Mouse (Mus musculus): ENCODE data around the gene Tmem82. TPM values are rescaled to one million over a fixed set of nuclear protein-coding genes. Genes with fewer than 3 reads are reported as not detected.

The Tmem82 gene
- polyA plus RNA-seq, 1 experiment, result 29.0 TPM

DNA sequence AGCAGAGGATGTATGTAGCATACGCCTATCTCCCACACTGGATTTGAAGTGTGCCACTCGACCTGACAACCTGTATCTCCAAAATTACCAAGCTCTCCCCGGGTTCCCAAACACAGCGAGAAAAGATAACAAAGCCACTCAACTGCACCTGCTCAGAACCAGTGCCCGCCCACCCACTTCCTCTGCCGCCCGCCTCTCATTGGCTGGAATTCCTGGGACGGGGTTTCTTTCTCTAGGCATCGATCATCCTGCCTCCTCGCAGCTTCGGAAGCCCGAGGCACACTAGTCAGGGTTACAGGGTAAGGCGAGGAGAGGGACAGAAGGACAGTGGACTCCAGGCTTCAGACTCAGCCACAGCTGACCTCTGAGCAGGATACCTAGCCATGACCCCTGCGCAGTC is 10.2 kb upstream of the Tmem82 start:
- WGBS, result 84% methylated on average over 14 of the region's 14 CpGs
- H3K27me3 ChIP-seq (replicated peaks; ENCODE audit: control insufficient read depth, insufficient read depth, low read length), result no peaks in the 10 kb centered on the region
- H3K4me1 ChIP-seq (ENCODE audit: control insufficient read depth, insufficient read depth, low read length), result peaks cover 7% of the 10 kb centered on the region
- peaks cover 11% of the 10 kb centered on the region for H3K36me3 ChIP-seq (ENCODE audit: control insufficient read depth, insufficient read depth, low read length)
- H3K27ac ChIP-seq (ENCODE audit: insufficient read depth, low read depth, low read length), result no peak overlapping the region
- TF ChIP-seq POLR2A (IDR thresholded peaks at IDR 0.05; ENCODE audit: low read depth, low read length), result no peak
- no peak for TF ChIP-seq CTCF (conservative IDR thresholded peaks at IDR 0.05; ENCODE audit: insufficient read depth, insufficient read length, low read depth, low read length)
- H3K4me3 ChIP-seq (ENCODE audit: insufficient read depth, low read depth, low read length), result no peak overlapping the region
- no peak for DNase-seq

DNA sequence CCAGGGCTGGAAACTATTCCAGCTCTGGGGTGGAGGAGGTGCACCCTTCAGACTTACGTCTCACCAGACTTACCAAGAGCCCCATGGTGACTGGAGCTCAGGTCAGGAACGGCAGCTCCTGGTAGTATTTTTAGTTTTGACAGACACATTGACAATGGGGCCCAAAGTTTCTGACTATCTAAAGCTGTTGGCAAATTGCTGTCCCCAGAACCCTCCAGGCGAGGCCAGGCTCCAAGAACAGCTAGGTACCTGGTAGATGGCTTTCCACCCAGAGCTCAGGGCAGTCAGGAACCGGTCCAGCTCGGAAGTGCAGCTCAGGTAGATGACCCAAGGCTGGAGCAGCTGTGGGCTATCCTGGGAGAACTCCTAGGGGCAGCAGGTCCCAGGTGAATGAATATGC is 9.1 kb upstream of the Tmem82 start:
- H3K4me3 ChIP-seq (ENCODE audit: insufficient read depth, low read depth, low read length), result no peak overlapping the region
- H3K4me1 ChIP-seq (ENCODE audit: control insufficient read depth, insufficient read depth, low read length), result peaks cover 10% of the 10 kb centered on the region
- no peak overlapping the region for H3K27ac ChIP-seq (ENCODE audit: insufficient read depth, low read depth, low read length)
- peaks cover 11% of the 10 kb centered on the region for H3K36me3 ChIP-seq (ENCODE audit: control insufficient read depth, insufficient read depth, low read length)
- WGBS, result 80% methylated on average over 5 of the region's 5 CpGs
- no peak for TF ChIP-seq POLR2A (IDR thresholded peaks at IDR 0.05; ENCODE audit: low read depth, low read length)
- TF ChIP-seq CTCF (conservative IDR thresholded peaks at IDR 0.05; ENCODE audit: insufficient read depth, insufficient read length, low read depth, low read length), result no peak
- H3K27me3 ChIP-seq (replicated peaks; ENCODE audit: control insufficient read depth, insufficient read depth, low read length), result no peaks in the 10 kb centered on the region
- DNase-seq, result no peak

GRCm38 (mm10) chr4:141625774-141626550 is 7.5 kb upstream of the Tmem82 start:
- H3K36me3 ChIP-seq (ENCODE audit: control insufficient read depth, insufficient read depth, low read length), result peaks cover 2% of the 10 kb centered on the region
- no peak for DNase-seq
- H3K27me3 ChIP-seq (replicated peaks; ENCODE audit: control insufficient read depth, insufficient read depth, low read length), result no peaks in the 10 kb centered on the region
- TF ChIP-seq POLR2A (IDR thresholded peaks at IDR 0.05; ENCODE audit: low read depth, low read length) (no peak), CTCF (conservative IDR thresholded peaks at IDR 0.05; ENCODE audit: insufficient read depth, insufficient read length, low read depth, low read length) (no peak)
- peaks cover 10% of the 10 kb centered on the region for H3K4me1 ChIP-seq (ENCODE audit: control insufficient read depth, insufficient read depth, low read length)
- WGBS, result 92% methylated on average over 16 of the region's 16 CpGs
- no peak overlapping the region for H3K27ac ChIP-seq (ENCODE audit: insufficient read depth, low read depth, low read length)
- H3K4me3 ChIP-seq (ENCODE audit: insufficient read depth, low read depth, low read length), result no peak overlapping the region

GRCm38 (mm10) chr4:141624983-141625773 is 6.7 kb upstream of the Tmem82 start:
- TF ChIP-seq POLR2A (IDR thresholded peaks at IDR 0.05; ENCODE audit: low read depth, low read length), result no peak
- TF ChIP-seq CTCF (conservative IDR thresholded peaks at IDR 0.05; ENCODE audit: insufficient read depth, insufficient read length, low read depth, low read length), result peak; percentile 78
- Histone ChIP-seq H3K27me3 (replicated peaks; ENCODE audit: control insufficient read depth, insufficient read depth, low read length) (no peaks in the 10 kb centered on the region), H3K36me3 (ENCODE audit: control insufficient read depth, insufficient read depth, low read length) (peaks cover 2% of the 10 kb centered on the region; the same call in 1 of the 2 replicates), H3K27ac (ENCODE audit: insufficient read depth, low read depth, low read length) (no peak overlapping the region), H3K4me3 (ENCODE audit: insufficient read depth, low read depth, low read length) (no peak overlapping the region), H3K4me1 (ENCODE audit: control insufficient read depth, insufficient read depth, low read length) (peaks cover 10% of the 10 kb centered on the region)
- 76% methylated on average over 19 of the region's 19 CpGs for WGBS
- peak; percentile 71 for DNase-seq

DNA sequence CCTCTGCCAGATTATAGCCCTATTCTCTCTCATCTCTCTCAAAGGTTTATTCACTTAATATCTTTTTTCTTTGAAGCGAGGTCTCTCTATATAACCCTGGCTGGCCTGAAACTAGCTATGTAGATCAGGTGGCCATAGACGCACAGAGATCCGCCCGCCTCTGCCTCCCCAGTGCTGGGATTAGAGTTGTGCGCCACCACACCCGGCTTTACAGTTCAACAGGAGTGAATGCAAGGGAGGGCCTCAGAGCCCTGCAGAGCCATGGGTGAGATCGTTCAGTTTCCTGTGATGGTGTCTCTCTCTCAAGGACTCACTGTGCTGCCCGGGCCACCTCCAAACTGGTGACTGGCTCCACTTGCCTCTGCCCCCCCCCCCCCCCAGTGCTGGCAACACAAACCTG is 5.7 kb upstream of the Tmem82 start:
- no peak for DNase-seq
- Histone ChIP-seq H3K27ac (ENCODE audit: insufficient read depth, low read depth, low read length) (peak overlapping the region; percentile 66), H3K4me1 (ENCODE audit: control insufficient read depth, insufficient read depth, low read length) (peaks cover 10% of the 10 kb centered on the region), H3K27me3 (replicated peaks; ENCODE audit: control insufficient read depth, insufficient read depth, low read length) (no peaks in the 10 kb centered on the region), H3K4me3 (ENCODE audit: insufficient read depth, low read depth, low read length) (no peak overlapping the region), H3K36me3 (ENCODE audit: control insufficient read depth, insufficient read depth, low read length) (no peaks in the 10 kb centered on the region; the same call in 1 of the 2 replicates)
- WGBS, result 83% methylated on average over 8 of the region's 8 CpGs
- TF ChIP-seq CTCF (conservative IDR thresholded peaks at IDR 0.05; ENCODE audit: insufficient read depth, insufficient read length, low read depth, low read length) (no peak), POLR2A (IDR thresholded peaks at IDR 0.05; ENCODE audit: low read depth, low read length) (no peak)

- DNase-seq, result peak; percentile 95
- TF ChIP-seq POLR2A (IDR thresholded peaks at IDR 0.05; ENCODE audit: low read depth, low read length) (peak; percentile 80), CTCF (conservative IDR thresholded peaks at IDR 0.05; ENCODE audit: insufficient read depth, insufficient read length, low read depth, low read length) (0 out of 2 replicates have a peak, but pooled peaks have one; percentile 21)
- peak within 1 kb of the TSS; percentile 82 for H3K27ac ChIP-seq (ENCODE audit: insufficient read depth, low read depth, low read length)
- H3K27me3 ChIP-seq (replicated peaks; ENCODE audit: control insufficient read depth, insufficient read depth, low read length), result no peaks in the 10 kb centered on the region
- WGBS, result 7% methylated on average over 1 of the region's 1 CpGs
- peaks cover 13% of the 10 kb centered on the region for H3K4me1 ChIP-seq (ENCODE audit: control insufficient read depth, insufficient read depth, low read length)
- H3K36me3 ChIP-seq (ENCODE audit: control insufficient read depth, insufficient read depth, low read length), result no peaks in the 10 kb centered on the region; the same call in 1 of the 2 replicates
- H3K4me3 ChIP-seq (ENCODE audit: insufficient read depth, low read depth, low read length), result peak within 1 kb of the TSS; percentile 59
Observed at GRCm38 (mm10) chr4:141623666-141624065, 5.2 kb upstream of the Tmem82 start, which contains the start of gene Slc25a34. Gene Slc25a34 (minus strand): TSS chr4:141623821.

DNA sequence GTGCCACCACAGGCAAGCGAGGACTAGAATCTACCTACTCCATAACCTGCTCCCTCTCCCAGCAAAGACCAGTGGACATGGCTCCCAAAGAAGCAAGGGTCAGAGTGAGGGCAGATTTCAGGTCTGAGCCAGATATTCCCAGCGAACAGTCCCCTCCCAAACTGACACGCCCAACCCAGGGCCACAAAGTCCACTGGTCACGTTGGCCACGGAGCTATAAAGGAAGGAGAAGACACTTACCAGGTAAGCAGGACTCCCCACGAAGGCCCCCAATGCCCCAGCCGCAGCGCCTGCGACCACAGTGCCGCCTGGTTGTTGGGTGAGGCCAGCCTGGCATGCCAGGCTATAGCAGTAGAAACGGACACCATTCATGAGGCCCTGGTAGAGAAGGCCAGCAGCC is 4.6 kb upstream of the Tmem82 start:
- no peak for TF ChIP-seq POLR2A (IDR thresholded peaks at IDR 0.05; ENCODE audit: low read depth, low read length)
- TF ChIP-seq CTCF (conservative IDR thresholded peaks at IDR 0.05; ENCODE audit: insufficient read depth, insufficient read length, low read depth, low read length), result no peak
- no peaks in the 10 kb centered on the region for H3K27me3 ChIP-seq (replicated peaks; ENCODE audit: control insufficient read depth, insufficient read depth, low read length)
- DNase-seq, result peak; percentile 90
- peak overlapping the region; percentile 59 for H3K4me3 ChIP-seq (ENCODE audit: insufficient read depth, low read depth, low read length)
- H3K4me1 ChIP-seq (ENCODE audit: control insufficient read depth, insufficient read depth, low read length), result peaks cover 13% of the 10 kb centered on the region
- 59% methylated on average over 11 of the region's 11 CpGs for WGBS
- H3K36me3 ChIP-seq (ENCODE audit: control insufficient read depth, insufficient read depth, low read length), result no peaks in the 10 kb centered on the region; the same call in 1 of the 2 replicates
- peak overlapping the region; percentile 82 for H3K27ac ChIP-seq (ENCODE audit: insufficient read depth, low read depth, low read length)

Data from kidney, adult 2 months (tissue).